Mouse (Mus musculus): ENCODE data around the gene Aurka.

Gene Aurka

GRCm38 (mm10) chr2:172370411-172371223, at the start of gene Aurka, which contains the start of gene Cstf1:
Gene Aurka, minus strand, starts transcription at chr2:172370535.
Gene Cstf1, plus strand, starts transcription at chr2:172370681.
- peak; percentile 98 for DNase-seq (ENCODE audit: low read depth, low spot score)

- no peak for DNase-seq (ENCODE audit: low read depth, low spot score)
Observed at GRCm38 (mm10) chr2:172418208-172418607, 47.9 kb upstream of the Aurka start.

GRCm38 (mm10) chr2:172416876-172417275, 46.5 kb upstream of the Aurka start:
- DNase-seq (ENCODE audit: low read depth, low spot score), result no peak

- no peak for DNase-seq (ENCODE audit: low read depth, low spot score)
Observed at GRCm38 (mm10) chr2:172416218-172416617, 45.9 kb upstream of the Aurka start.

- no peak for DNase-seq (ENCODE audit: low read depth, low spot score)
Observed at GRCm38 (mm10) chr2:172413894-172414293, 43.6 kb upstream of the Aurka start.

GRCm38 (mm10) chr2:172413273-172413672, 42.9 kb upstream of the Aurka start:
- no peak for DNase-seq (ENCODE audit: low read depth, low spot score)

GRCm38 (mm10) chr2:172412454-172412853, 42.1 kb upstream of the Aurka start:
- DNase-seq (ENCODE audit: low read depth, low spot score), result no peak

- no peak for DNase-seq (ENCODE audit: low read depth, low spot score)
Observed at GRCm38 (mm10) chr2:172411091-172411490, 40.8 kb upstream of the Aurka start.

- DNase-seq (ENCODE audit: low read depth, low spot score), result no peak
Observed at GRCm38 (mm10) chr2:172410686-172411085, 40.4 kb upstream of the Aurka start.

GRCm38 (mm10) chr2:172407499-172407898, 37.2 kb upstream of the Aurka start:
- DNase-seq (ENCODE audit: low read depth, low spot score), result no peak

GRCm38 (mm10) chr2:172406173-172406572, 35.8 kb upstream of the Aurka start:
- no peak for DNase-seq (ENCODE audit: low read depth, low spot score)

GRCm38 (mm10) chr2:172405011-172405410, 34.7 kb upstream of the Aurka start:
- DNase-seq (ENCODE audit: low read depth, low spot score), result no peak

GRCm38 (mm10) chr2:172404239-172404638, 33.9 kb upstream of the Aurka start:
- DNase-seq (ENCODE audit: low read depth, low spot score), result no peak

- no peak for DNase-seq (ENCODE audit: low read depth, low spot score)
Observed at GRCm38 (mm10) chr2:172401116-172401825, 30.9 kb upstream of the Aurka start.

GRCm38 (mm10) chr2:172399901-172400300, 29.6 kb upstream of the Aurka start:
- no peak for DNase-seq (ENCODE audit: low read depth, low spot score)

- DNase-seq (ENCODE audit: low read depth, low spot score), result peak; percentile 41
Observed at GRCm38 (mm10) chr2:172395961-172396360, 25.6 kb upstream of the Aurka start.

GRCm38 (mm10) chr2:172394671-172395070, 24.3 kb upstream of the Aurka start:
- DNase-seq (ENCODE audit: low read depth, low spot score), result no peak

GRCm38 (mm10) chr2:172394052-172394392, 23.7 kb upstream of the Aurka start:
- DNase-seq (ENCODE audit: low read depth, low spot score), result no peak

GRCm38 (mm10) chr2:172393391-172394051, 23.2 kb upstream of the Aurka start, which contains the start of gene Cass4:
Gene Cass4, plus strand, starts transcription at chr2:172393794.
- DNase-seq (ENCODE audit: low read depth, low spot score), result peak; percentile 57

GRCm38 (mm10) chr2:172392041-172392521, 21.7 kb upstream of the Aurka start:
- no peak for DNase-seq (ENCODE audit: low read depth, low spot score)

- no peak for DNase-seq (ENCODE audit: low read depth, low spot score)
Observed at GRCm38 (mm10) chr2:172390341-172390740, 20.0 kb upstream of the Aurka start.

- DNase-seq (ENCODE audit: low read depth, low spot score), result no peak
Observed at GRCm38 (mm10) chr2:172384715-172385114, 14.4 kb upstream of the Aurka start.
